Mouse (Mus musculus) kidney, postnatal 0 days (tissue): ENCODE data around the gene Syne1. TPM values are rescaled to one million over a fixed set of nuclear protein-coding genes. Genes with fewer than 3 reads are reported as not detected.
A peak's percentile ranks its signal among the peaks of the same experiment; 100 is the strongest.

Experiments used
- ATAC-seq: fragments of 200-750 bp; cut with Nextera tagmentation; replicated peaks from 2 replicates; pipeline ENCODE4 v1.8.0; 2017; ENCODE audit warnings: low read depth, moderate number of reproducible peaks, moderate TSS enrichment, moderate library complexity; ENCODE audit not compliant: low FRiP score
- DNase-seq: peaks from one replicate; pipeline ENCODE4 v3.0.0-alpha.2; 2016; ENCODE audit warnings: low spot score
- H3K27ac ChIP-seq: fragments of 300-500 bp; sonication (generic); 2 replicates; pipeline ENCODE4 v1.5.1; 2014; ENCODE audit warnings: mild to moderate bottlenecking
- H3K27me3 ChIP-seq: fragments of 300-500 bp; sonication (generic); 2 replicates; pipeline ENCODE4 v1.6.1; 2014; ENCODE audit warnings: low read length, mixed read lengths; ENCODE audit not compliant: insufficient read depth
- H3K36me3 ChIP-seq: fragments of 300-500 bp; sonication (generic); 2 replicates; pipeline ENCODE4 v1.6.1; 2014; ENCODE audit warnings: low read length, mixed read lengths; ENCODE audit not compliant: insufficient read depth
- H3K4me1 ChIP-seq: fragments of 300-500 bp; sonication (generic); replicated peaks from 2 replicates; pipeline ENCODE4 v1.6.1; 2014; ENCODE audit warnings: antibody characterized with exemption, low read length, mixed read lengths; ENCODE audit not compliant: insufficient read depth
- H3K4me2 ChIP-seq: fragments of 300-500 bp; sonication (generic); 2 replicates; pipeline ENCODE4 v1.6.1; 2014; ENCODE audit warnings: mild to moderate bottlenecking, low read length, moderate library complexity, mixed read lengths
- H3K4me3 ChIP-seq: fragments of 300-500 bp; sonication (generic); replicated peaks from 2 replicates; pipeline ENCODE4 v1.5.1; 2014; ENCODE audit warnings: low read depth, low read length
- H3K9ac ChIP-seq: fragments of 300-500 bp; sonication (generic); 2 replicates; pipeline ENCODE4 v1.6.1; 2014; ENCODE audit warnings: low read depth, low read length
- H3K9me3 ChIP-seq: fragments of 300-500 bp; sonication (generic); replicated peaks from 2 replicates; pipeline ENCODE4 v1.6.1; 2016; ENCODE audit warnings: low read length, inconsistent platforms, mixed read lengths
- CTCF ChIP-seq: IDR thresholded peaks from 2 replicates; pipeline ENCODE4 v1.5.1; 2016; ENCODE audit warnings: antibody characterized with exemption, low read depth, mild to moderate bottlenecking, moderate library complexity
- WGBS: fragments of 180-500 bp; shearing (Covaris S2); extraction: QIAGEN DNeasy Blood & Tissue Kit; methylation state at CpG from one replicate; pipeline ENCODE4 v1.1.7; 2014; 5-methylcytosine and 5-hydroxymethylcytosine counted together
- polyA plus RNA-seq: library from polyadenylated mRNA; unstranded; fragments of >200 nt; fragmentation: Nextera tagmentation; extraction: Ambion mirVana; gene quantifications from 2 replicates; pipeline ENCODE4 v1.2.1, GENCODE M21; 2015

The Syne1 gene
- polyA plus RNA-seq, 1 experiment from 2014 or later = 5.2 TPM

GRCm38 (mm10) chr10:5205570-5205969, 345.7 kb downstream of the Syne1 start:
- DNase-seq (no peak), ATAC-seq (no peak)
- H3K27ac ChIP-seq = no peak overlapping the region
- no peaks in the 10 kb centered on the region for H3K27me3 ChIP-seq
- 83% methylated on average over 5 of the region's 5 CpGs for WGBS
- 0 out of 2 replicates have a peak, but pooled peaks cover 3% of the 10 kb centered on the region for H3K36me3 ChIP-seq
- H3K4me2 ChIP-seq = no peak overlapping the region
- no peak overlapping the region for H3K9ac ChIP-seq
- 0 out of 2 replicates have a peak, but pooled peaks cover 2% of the 10 kb centered on the region for H3K4me1 ChIP-seq
- no peak overlapping the region for H3K4me3 ChIP-seq
- TF ChIP-seq CTCF = no peak
- no peaks in the 10 kb centered on the region for H3K9me3 ChIP-seq

- Histone ChIP-seq H3K9me3 (no peaks in the 10 kb centered on the region), H3K27me3 (no peaks in the 10 kb centered on the region), H3K4me2 (no peak overlapping the region), H3K4me3 (no peak overlapping the region), H3K4me1 (0 out of 2 replicates have a peak, but pooled peaks cover 2% of the 10 kb centered on the region), H3K9ac (no peak overlapping the region), H3K36me3 (0 out of 2 replicates have a peak, but pooled peaks cover 3% of the 10 kb centered on the region), H3K27ac (no peak overlapping the region)
- no peak for ATAC-seq
- DNase-seq = no peak
- WGBS = 67% methylated on average over 10 of the region's 10 CpGs
- no peak for TF ChIP-seq CTCF
These were observed 347.4 kb downstream of the Syne1 start for GRCm38 (mm10) chr10:5203837-5204236.

- ATAC-seq (no peak), DNase-seq (no peak)
- no peak overlapping the region for H3K27ac ChIP-seq
- H3K36me3 ChIP-seq = no peaks in the 10 kb centered on the region
- no peaks in the 10 kb centered on the region for H3K4me1 ChIP-seq
- no peak overlapping the region for H3K9ac ChIP-seq
- no peak overlapping the region for H3K4me2 ChIP-seq
- no peaks in the 10 kb centered on the region for H3K9me3 ChIP-seq
- no peak for TF ChIP-seq CTCF
- H3K4me3 ChIP-seq = no peak overlapping the region
- no peaks in the 10 kb centered on the region for H3K27me3 ChIP-seq
- 68% methylated on average over 2 of the region's 2 CpGs for WGBS
These were observed 353.9 kb downstream of the Syne1 start for GRCm38 (mm10) chr10:5197356-5197755.

GRCm38 (mm10) chr10:5196267-5196666, 355.0 kb downstream of the Syne1 start:
- Histone ChIP-seq H3K27me3 (no peaks in the 10 kb centered on the region), H3K36me3 (no peaks in the 10 kb centered on the region), H3K27ac (no peak overlapping the region), H3K4me1 (no peaks in the 10 kb centered on the region), H3K9me3 (no peaks in the 10 kb centered on the region), H3K4me3 (no peak overlapping the region), H3K4me2 (no peak overlapping the region), H3K9ac (no peak overlapping the region)
- no peak for DNase-seq
- TF ChIP-seq CTCF = no peak
- 92% methylated on average over 5 of the region's 5 CpGs for WGBS
- no peak for ATAC-seq

- no peak for DNase-seq
- Histone ChIP-seq H3K9me3 (no peaks in the 10 kb centered on the region), H3K27ac (no peak overlapping the region), H3K27me3 (no peaks in the 10 kb centered on the region), H3K9ac (no peak overlapping the region), H3K36me3 (no peaks in the 10 kb centered on the region), H3K4me1 (no peaks in the 10 kb centered on the region), H3K4me2 (no peak overlapping the region), H3K4me3 (no peak overlapping the region)
- 41% methylated on average over 5 of the region's 5 CpGs for WGBS
- ATAC-seq = no peak
- TF ChIP-seq CTCF = no peak
These were observed 356.0 kb downstream of the Syne1 start for GRCm38 (mm10) chr10:5195288-5195687.

GRCm38 (mm10) chr10:5194671-5195234, 356.5 kb downstream of the Syne1 start:
- peak; percentile 43; the same call in 1 of the 2 replicates for TF ChIP-seq CTCF
- peak overlapping the region; percentile 55 for H3K4me2 ChIP-seq
- H3K4me3 ChIP-seq = peak overlapping the region; percentile 34
- no peaks in the 10 kb centered on the region for H3K27me3 ChIP-seq
- H3K9ac ChIP-seq = peak overlapping the region; percentile 39
- ATAC-seq (peak; percentile 95), DNase-seq (peak; percentile 89)
- under 1% methylated on average over 13 of the region's 13 CpGs for WGBS
- H3K9me3 ChIP-seq = no peaks in the 10 kb centered on the region
- H3K4me1 ChIP-seq = no peaks in the 10 kb centered on the region
- no peaks in the 10 kb centered on the region for H3K36me3 ChIP-seq
- H3K27ac ChIP-seq = peak overlapping the region; percentile 79
